Comparison of ENCODE assay signal across 18 mouse cellular contexts in genomic region chr10:21908686-21909085, GRCm38 (mm10). TPM values are rescaled to one million over a fixed set of nuclear protein-coding genes. Genes with fewer than 3 reads are reported as not detected.
A peak's percentile ranks its signal among the peaks of the same experiment; 100 is the strongest.
DNase-seq lines count a peak whose midpoint lies in the region.
"Had no signal": no experiment of that assay in that cellular context is flagged by ENCODE, and none has a peak within 500 bp of the region (broad histone marks: within the 10 kb centered on the region; RNA-seq: fewer than 3 reads in every experiment).

No protein-coding gene starts in this region.

- peaks cover 4% of the 10 kb centered on the region; the same call in 1 of the 2 replicates for H3K4me1 ChIP-seq in limb, embryonic 10.5 days
- H3K4me1 ChIP-seq: liver, embryonic 12.5 days had no signal

- H3K27me3 ChIP-seq in limb, embryonic 10.5 days (ENCODE audit: low read depth, poor library complexity, severe bottlenecking), result no peaks in the 10 kb centered on the region
- H3K27me3 ChIP-seq: embryonic facial prominence, embryonic 15.5 days; liver, embryonic 12.5 days; Patski had no signal

- peak; percentile 35 for DNase-seq in lung, postnatal 25 days (ENCODE audit: low spot score)
- no peak for DNase-seq in lung, postnatal 10 days
- peak; percentile 24 to 47 for DNase-seq in CD8-positive naive resting alpha-beta T cell, adult 2 months (ENCODE audit: low read depth in 2 of 2, low spot score in 2 of 2)
- peak; percentile 59 for DNase-seq in R1 (ENCODE audit: low read depth, low spot score)
- peak; percentile 69 for DNase-seq in naive thymus-derived CD4-positive, alpha-beta T cell, adult 2 months (ENCODE audit: low read depth)
- DNase-seq in cerebellum, adult 11 months, result no peak
- DNase-seq in limb, embryonic 10.5 days (ENCODE audit: low spot score), result no peak
- DNase-seq: cerebellum, postnatal 10 days; embryo, embryonic 11 days; gastrocnemius, postnatal 25 days; left cerebral cortex, postnatal 4 days; lung, embryonic 14.5 days; retina, postnatal 1 day; thymus, postnatal 36 days had no signal

- no peaks in the 10 kb centered on the region for H3K36me3 ChIP-seq in limb, embryonic 10.5 days
- H3K36me3 ChIP-seq: embryonic facial prominence, embryonic 15.5 days; hindbrain, embryonic 10.5 days; liver, embryonic 12.5 days had no signal

- H3K4me3 ChIP-seq in limb, embryonic 10.5 days, result no peak overlapping the region
- H3K4me3 ChIP-seq: embryonic facial prominence, embryonic 15.5 days; hindbrain, embryonic 10.5 days; liver, embryonic 12.5 days had no signal

- no peaks in the 10 kb centered on the region for H3K9me3 ChIP-seq in limb, embryonic 10.5 days (replicated peaks)
- H3K9me3 ChIP-seq: embryonic facial prominence, embryonic 15.5 days; hindbrain, embryonic 10.5 days; liver, embryonic 12.5 days had no signal

- H3K27ac ChIP-seq in limb, embryonic 10.5 days, result no peak overlapping the region
- H3K27ac ChIP-seq: embryonic facial prominence, embryonic 15.5 days; hindbrain, embryonic 10.5 days; liver, embryonic 12.5 days had no signal

- WGBS in limb, embryonic 10.5 days, result 89% methylated on average over 1 of the region's 1 CpGs

RNA-seq across cellular contexts. Expression of gene Sgk1, which starts 26.7 kb away (rescaled TPM):
- polyA plus RNA-seq in limb, embryonic 10.5 days (2016; fragmentation: Nextera tagmentation; extraction: Ambion mirVana), result 8.6 and 13.0 TPM in 2 replicates

Comparison
In these comparisons a context has a peak if more than half of its experiments do, and no peak if none do; other contexts are left out.
1. DNase-seq: peak in lung, postnatal 25 days (single experiment), CD8-positive naive resting alpha-beta T cell, adult 2 months (2 of 2), R1 (single experiment) and naive thymus-derived CD4-positive, alpha-beta T cell, adult 2 months (single experiment); none in lung, postnatal 10 days (single experiment), cerebellum, adult 11 months (single experiment) and limb, embryonic 10.5 days (single experiment).